Mouse (Mus musculus): ENCODE results near the gene Zfp456. TPM values are rescaled to one million over a fixed set of nuclear protein-coding genes. Genes with fewer than 3 reads are reported as not detected.
"Not testable (repeated sequence)": the region's sequence is repeated elsewhere in the genome, so short reads cannot be mapped to it uniquely, and the experiment has no call there.

The Zfp456 gene
- total RNA-seq (2021), result under 1 TPM; 0.14 to 0.34 TPM
- long read RNA-seq, experiment 1, full-length matches to known transcripts, result 1 of 1 reads
- long read RNA-seq, experiment 1, partial matches to known transcripts, result 0 of 1 reads
- long read RNA-seq, experiment 1, other reads (novel, unspliced or antisense), result 0 of 1 reads
- long read RNA-seq, experiment 2, partial matches to known transcripts, result 0 of 1 reads
- long read RNA-seq, experiment 2, other reads (novel, unspliced or antisense), result 1 of 1 reads

DNA sequence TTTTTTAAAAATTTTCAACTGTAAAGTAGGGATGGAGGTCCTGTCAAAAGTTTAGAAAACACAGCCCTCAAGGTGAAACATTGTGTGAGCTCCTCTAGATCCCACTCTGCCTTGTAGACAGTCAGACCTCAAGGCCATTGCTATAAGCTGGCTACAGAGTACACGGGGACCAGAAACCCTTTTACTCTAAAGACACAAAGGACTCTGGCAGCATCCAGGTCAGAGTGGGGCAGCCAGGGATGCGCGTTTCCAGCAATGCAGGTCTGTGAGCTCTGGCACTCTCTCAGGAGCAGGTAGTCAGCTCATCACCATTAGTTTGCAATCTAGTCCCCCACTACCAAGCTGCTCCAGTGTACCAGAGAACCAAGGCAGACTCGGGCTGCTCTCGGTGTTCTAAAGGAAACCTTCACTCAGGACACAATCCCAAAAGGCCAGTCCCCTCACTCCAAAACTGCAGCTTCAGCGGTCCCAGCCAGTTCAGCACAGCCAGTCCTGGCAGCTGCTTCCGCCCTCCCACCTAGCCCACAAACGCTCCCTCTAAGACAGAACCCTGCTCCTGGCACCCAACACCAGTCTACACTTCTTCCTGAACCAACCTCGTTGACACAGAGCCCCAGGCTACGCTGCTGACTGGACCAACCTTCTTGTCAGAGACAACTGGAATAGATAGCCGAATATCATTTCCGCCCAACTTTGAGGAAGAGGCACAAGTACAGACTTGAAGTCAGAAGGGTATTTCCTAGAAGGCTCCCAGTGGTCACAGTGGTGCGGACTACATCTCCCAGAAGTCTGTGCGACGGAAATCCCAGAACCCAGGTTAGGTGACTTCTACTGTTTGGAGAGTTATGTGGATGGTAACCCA is at the start of gene Zfp456, which contains the start of gene Gm28041:
Zfp456 (minus strand) TSS at position 761 of the 862 bp plus-strand sequence.
Gm28041 (minus strand) TSS at position 684 of the 862 bp plus-strand sequence.
- peak; percentile 68 for DNase-seq (ENCODE audit: low spot score)

DNA sequence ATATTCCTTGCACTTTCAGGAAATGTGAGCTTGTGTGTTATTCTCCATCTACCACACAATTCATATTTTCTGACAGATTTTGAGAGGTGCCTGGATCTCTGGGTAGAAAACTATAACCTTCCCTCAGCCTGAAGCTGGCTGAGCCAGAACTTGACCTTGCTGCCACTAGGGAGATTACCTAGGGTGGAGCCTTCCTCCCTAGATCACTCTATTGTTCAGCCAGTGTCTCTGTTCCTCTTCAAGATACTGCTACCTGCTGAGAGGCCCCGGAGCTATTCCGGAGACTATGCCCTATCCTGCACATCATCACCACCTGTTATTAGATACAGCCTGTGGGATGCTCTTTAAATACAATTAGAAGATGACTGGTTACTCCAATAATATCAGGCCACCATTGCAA is 46.9 kb upstream of the Zfp456 start:
- DNase-seq (ENCODE audit: low spot score), result not testable (repeated sequence)

DNA sequence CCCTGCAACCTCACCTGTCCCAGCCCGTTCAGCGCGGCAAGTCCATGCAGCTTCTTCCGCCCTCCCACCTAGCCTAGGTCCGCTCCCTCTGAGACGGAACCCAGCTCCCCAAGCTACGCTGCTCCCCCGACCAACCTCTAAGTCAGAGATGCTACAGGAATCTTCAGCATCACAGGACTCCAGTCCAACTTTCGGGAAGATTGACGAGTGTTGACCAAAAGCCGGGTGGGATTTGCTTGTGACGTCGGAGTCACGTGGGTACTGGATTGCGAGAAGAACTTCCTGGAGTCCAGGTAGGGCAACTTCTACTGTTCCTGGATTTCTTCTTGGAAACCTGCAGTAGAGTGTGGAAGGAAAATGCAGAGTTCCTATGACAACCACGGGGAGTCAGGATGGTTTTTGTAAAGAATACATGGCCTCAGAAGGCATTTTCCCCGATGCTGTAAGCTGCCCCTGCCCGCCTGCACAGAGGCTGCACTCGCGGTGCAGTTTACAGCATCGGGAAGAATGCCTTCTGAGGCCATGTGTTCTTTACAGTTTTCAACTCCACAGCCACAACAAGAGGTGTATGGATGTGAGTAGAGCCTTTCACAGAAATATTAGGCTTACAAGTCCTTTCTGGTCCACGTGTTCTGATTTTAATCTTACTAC is 45.7 kb upstream of the Zfp456 start, which contains the start of gene Zfp459:
Zfp459 (minus strand) TSS at position 212 of the 651 bp plus-strand sequence.
- no peak for DNase-seq (ENCODE audit: low spot score)

DNA sequence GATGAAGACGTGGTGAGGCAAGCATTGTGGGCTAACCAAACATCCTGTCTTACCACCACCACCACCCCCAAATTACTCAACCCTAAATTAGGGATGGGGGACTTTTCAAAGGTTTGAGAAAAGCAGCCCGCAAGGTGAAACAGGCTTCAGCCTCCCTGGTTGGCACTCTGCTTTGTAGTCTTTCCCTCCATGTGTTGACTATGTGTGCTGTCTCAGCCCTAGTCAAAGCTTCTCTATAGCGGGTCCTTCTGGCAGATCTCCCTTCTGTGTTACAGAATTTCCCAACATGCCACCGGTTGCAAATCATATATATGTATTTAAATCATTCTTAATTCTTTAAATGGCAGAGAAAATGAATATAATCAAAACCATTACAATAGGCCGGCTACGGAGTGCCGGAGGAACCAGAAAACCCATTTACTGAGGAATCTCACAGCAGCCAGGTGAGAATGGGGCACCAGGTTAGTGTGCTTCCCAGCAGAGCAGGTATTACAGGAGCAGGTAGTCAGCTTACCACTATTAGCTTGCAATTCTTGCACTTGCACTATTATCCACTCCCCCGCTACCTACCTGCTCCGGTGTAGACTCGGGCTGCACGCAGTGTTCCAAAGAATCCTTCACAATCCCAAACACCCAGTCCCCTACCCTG is 45.1 kb upstream of the Zfp456 start:
- DNase-seq (ENCODE audit: low spot score), result no peak

DNA sequence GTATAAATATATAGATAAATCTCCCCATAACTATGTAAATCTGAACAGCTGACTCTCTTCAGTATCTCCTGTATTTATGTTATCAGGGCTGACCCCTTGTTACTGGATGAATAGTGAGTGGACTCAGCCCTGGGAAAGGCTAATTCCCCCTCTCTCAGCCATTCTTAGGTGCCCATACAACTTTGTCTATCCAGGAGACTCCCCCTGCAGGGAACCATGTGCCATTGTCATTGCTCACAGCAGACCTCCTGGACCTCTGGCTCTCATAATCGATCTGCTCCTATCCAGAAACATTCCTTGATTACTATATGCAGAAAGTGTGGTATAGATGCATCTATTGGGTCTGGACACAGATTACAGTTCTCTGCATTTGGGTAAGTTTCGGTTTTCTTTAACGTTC is 41.2 kb upstream of the Zfp456 start:
- no peak for DNase-seq (ENCODE audit: low spot score)

DNA sequence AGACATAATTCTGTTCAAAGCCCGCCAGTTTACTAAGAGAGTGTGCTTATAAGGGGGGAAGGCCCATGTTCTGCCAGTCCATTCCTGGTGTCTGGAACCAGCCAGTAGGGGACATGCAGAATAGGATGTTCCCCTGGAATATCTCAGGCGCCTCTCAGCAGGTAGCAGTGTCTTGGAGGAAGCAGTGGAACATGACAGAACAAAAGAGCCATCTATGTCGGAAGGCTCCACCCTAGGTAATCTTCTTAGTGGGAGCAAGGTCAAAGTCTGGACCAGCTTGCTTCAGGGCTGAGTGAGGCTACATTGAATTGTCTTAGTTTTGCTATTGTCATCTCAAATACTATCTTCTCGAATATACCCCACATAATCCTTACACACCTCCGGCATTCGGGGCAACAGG is 40.1 kb upstream of the Zfp456 start:
- no peak for DNase-seq (ENCODE audit: low spot score)

DNA sequence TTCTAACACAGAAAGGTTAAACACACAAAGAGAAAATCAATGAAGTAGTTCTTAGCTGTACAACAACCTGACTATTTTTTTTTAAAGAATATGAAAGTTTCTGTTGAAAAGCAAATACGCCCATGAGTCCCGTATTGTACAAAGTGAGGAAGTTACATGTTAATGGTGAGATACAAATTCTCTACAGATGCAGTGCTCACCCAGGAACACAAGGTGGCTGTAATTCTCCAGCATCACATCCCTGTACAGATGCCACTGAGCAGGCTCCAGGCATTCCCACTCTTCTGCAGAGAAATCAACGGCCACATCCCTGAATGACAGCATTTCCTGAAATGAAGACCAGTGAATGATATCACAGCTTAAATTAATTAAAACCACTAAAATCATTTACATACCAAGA is 38.0 kb upstream of the Zfp456 start:
- DNase-seq (ENCODE audit: low spot score), result not testable (repeated sequence)

DNA sequence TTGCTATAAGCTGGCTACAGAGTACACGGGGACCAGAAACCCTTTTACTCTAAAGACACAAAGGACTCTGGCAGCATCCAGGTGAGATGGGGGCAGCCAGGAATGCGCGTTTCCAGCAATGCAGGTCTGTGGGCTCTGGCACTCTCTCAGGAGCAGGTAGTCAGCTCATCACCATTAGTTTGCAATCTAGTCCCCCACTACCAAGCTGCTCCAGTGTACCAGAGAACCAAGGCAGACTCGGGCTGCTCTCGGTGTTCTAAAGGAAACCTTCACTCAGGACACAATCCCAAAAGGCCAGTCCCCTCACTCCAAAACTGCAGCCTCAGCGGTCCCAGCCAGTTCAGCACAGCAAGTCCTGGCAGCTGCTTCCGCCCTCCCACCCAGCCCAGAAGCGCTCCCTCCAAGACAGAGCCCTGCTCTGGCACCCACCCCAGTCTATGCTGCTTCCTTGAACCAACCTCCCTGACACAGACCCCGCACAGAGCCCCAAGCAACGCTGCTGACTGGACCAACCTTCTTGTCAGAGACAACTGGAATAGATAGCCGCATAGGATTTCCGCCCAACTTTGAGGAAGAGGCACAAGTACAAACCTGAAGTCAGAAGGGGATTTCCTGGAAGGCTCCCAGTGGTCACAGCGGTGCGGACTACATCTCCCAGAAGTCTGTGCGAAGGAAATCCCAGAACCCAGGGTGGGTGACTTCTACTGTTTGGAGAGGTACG is 23.7 kb upstream of the Zfp456 start, which contains the start of gene Zfp429:
Zfp429 (minus strand) TSS at position 637 of the 721 bp plus-strand sequence.
- peak; percentile 71 for DNase-seq (ENCODE audit: low spot score)

DNA sequence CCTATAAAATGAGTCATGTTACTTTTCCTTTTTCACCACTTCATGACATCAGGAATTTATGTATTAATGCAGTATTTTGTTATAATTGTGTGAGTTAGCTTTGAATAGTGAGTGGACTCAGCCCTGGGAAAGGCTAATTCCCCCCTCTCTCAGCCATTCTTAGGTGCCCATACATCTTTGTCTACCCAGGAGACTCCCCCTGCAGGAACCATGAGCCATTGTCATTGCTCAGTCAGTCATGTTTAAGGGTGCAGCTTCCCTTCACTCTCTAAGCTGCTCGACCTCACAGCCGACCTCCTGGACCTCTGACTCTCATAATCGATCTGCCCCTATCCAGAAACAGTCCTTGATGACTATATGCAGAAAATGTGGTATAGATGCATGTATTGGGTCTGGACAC is 645 bp upstream of the Zfp456 start:
- not testable (repeated sequence) for DNase-seq (ENCODE audit: low spot score)

DNA sequence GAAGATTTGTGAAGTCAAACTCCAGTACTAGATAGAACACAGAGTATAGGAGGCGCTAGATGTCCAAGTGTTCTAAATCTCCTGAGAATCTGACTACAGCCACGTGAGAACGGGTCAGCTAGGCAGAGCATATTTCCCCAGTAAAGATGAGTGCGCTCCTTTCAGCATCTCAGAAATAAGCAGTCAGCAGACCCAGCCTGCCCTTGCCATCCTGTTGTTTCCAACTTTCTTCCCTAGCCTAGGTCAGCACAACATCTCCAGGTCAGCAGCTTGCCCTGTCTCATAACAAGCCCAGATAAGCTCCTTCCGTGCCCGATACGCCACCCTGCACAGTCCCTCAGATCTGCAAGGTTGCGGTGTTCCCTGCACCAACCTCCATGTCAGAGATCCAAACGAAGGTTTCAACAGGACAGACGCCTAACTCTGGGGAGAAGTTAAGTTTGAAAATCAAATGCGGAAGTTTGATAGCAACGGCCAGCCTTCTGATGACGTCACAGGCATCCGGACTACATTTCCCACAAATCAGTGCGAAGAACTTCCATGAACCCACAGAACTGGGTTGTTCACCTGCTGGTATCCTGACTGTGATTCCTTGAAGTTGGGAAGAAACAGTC is 15.4 kb downstream of the Zfp456 start, which contains the start of the genes Gm28044 and Zfp953:
Gm28044 (minus strand) TSS at position 406 of the 614 bp plus-strand sequence.
Zfp953 (minus strand) TSS at position 475 of the 614 bp plus-strand sequence.
- DNase-seq (ENCODE audit: low spot score), result peak; percentile 93

DNA sequence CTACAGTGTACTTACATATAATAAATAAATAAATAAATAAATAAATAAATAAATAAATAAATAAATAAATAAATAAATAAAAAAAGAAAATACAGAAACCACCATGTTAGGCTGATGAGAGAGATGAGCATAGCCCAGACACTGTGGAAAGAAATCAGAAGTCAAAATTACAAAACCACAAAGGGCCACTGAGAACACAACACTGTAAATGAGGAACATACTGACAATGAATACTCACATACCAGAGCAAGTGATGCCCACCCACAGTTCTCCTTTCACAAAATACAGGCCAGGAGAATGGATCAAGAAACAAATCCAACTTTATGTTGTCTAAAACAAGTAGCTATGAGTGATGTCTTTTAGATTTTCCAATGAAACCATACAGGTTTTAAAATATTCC is 23.8 kb downstream of the Zfp456 start:
- no peak for DNase-seq (ENCODE audit: low spot score)

DNA sequence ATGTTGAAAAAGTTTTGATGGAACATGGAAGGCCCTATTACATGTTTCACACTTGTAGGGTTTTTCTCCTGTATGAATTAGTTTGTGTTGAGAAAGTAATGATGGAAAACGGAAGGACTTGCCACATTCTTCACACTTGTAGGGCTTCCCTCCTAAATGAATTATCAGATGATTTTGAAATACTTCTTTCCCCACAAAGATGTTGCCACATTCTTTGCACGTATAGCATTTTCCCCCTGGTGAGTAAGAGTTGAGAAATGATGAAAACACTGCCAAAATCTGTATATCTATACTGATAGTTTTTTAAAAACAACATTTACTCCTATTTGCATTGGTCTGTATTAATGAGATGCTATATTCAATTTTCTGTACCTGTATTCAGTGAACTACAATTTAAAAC is 32.2 kb downstream of the Zfp456 start:
- no peak for DNase-seq (ENCODE audit: low spot score)

DNA sequence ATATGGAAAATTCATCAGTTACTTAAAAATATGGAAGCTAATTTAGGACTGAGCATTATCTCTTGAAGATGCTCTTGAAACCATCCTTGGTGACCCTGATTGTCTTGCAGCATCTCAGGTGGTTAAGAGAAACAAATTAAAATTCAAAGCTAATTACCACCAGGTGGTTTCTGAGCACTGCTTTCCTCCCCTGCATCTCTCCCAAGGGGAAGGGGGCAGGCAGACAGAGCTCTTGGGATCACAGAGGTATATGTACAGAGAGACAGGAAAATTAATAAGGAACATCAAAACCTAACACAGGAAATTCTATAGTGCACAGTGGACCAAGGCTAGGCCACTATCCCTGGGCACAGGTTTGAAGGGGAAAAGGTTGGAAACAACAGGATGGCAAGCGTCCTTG is 42.7 kb downstream of the Zfp456 start:
- no peak for DNase-seq (ENCODE audit: low spot score)

DNA sequence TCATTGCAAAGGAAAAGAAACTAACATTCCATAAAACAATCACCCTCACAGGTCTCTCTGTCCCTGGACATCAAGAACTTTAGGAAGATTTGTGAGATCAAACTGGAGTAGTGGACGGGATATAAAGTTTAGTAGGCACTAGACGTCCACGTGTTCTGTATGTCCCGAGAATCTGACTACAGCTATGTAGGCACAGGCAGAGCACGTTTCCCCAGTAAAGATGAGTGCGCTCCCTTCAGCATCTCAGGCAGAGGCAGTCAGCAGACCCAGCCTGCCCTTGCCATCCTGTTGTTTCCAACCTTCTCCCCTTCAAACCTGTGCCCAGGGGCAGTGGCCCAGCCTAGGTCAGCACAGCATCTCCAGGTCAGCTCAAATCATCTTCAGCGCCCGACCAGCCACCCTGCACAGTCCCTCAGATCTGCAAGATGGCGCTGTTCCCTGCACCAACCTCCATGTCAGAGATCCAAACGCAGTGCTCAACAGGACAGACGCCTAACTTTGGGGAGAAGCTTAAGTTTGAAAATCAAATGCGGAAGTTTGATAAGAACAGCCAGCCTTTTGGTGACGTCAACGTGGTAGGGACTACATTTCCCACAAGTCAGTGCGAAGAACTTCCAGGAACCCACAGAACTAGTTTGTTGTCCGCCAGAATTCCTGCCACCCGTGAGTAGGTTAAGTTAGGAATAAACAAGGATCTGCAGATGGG is 43.4 kb downstream of the Zfp456 start, which contains the start of gene Zfp595:
Zfp595 (minus strand) TSS at position 552 of the 706 bp plus-strand sequence.
- DNase-seq (ENCODE audit: low spot score), result peak; percentile 89

Other genes with a start within 250 kb of the Zfp456 start
- 1 to 10 TPM; 1.5 to 1.6 TPM for gene Rsl1, start 202.6 kb downstream of the Zfp456 start, total RNA-seq (2021)
- gene Zfp455, start 181.3 kb downstream of the Zfp456 start, total RNA-seq (2021), result under 1 TPM; 0.43 to 0.57 TPM
- 1 to 10 TPM; 1.0 to 1.5 TPM for gene Zfp458, start 97.3 kb downstream of the Zfp456 start, total RNA-seq (2021)
- gene Zfp457, start 69.3 kb downstream of the Zfp456 start, total RNA-seq (2021), result 1 to 10 TPM; 5.1 to 5.4 TPM
- gene Zfp595, start 43.2 kb downstream of the Zfp456 start, total RNA-seq (2021), result 1 to 10 TPM; 1.6 to 2.0 TPM
- gene Gm28044, start 15.3 kb downstream of the Zfp456 start, total RNA-seq (2021), result under 1 TPM; 0.78 to 0.93 TPM
- under 1 TPM; 0.71 to 0.73 TPM for gene Zfp953, start 15.2 kb downstream of the Zfp456 start, total RNA-seq (2021)
- gene Gm28041, start 77 bp downstream of the Zfp456 start, total RNA-seq (2021), result under 1 TPM in 1 of 2 experiments, not detected in 1; 0.47 TPM
- gene Zfp429, start 24.0 kb upstream of the Zfp456 start, total RNA-seq (2021), result 1 to 10 TPM; 1.6 to 2.0 TPM
- gene Zfp459, start 45.6 kb upstream of the Zfp456 start, total RNA-seq (2021), result under 1 TPM; 0.27 to 0.81 TPM
- 1 to 10 TPM; 6.6 to 8.0 TPM for gene Zfp874a, start 75.8 kb upstream of the Zfp456 start, total RNA-seq (2021)
- 10 to 100 TPM; 14.2 to 19.2 TPM for gene Zfp874b, start 108.4 kb upstream of the Zfp456 start, total RNA-seq (2021)
- gene Zfp58, start 124.7 kb upstream of the Zfp456 start, total RNA-seq (2021), result 1 to 10 TPM; 3.4 to 4.2 TPM
- gene Gm26965, start 150.3 kb upstream of the Zfp456 start, total RNA-seq (2021), result not detected
- gene Zfp87, start 150.4 kb upstream of the Zfp456 start, total RNA-seq (2021), result 1 to 10 TPM; 3.0 to 3.8 TPM
- 1 to 10 TPM; 1.6 to 1.9 TPM for gene Zfp748, start 178.0 kb upstream of the Zfp456 start, total RNA-seq (2021)
- 1 to 10 TPM; 2.7 to 2.9 TPM for gene Zfp729b, start 233.9 kb upstream of the Zfp456 start, total RNA-seq (2021)